Mouse (Mus musculus) midbrain, embryonic 11.5 days (tissue): ENCODE results near the gene Olfr1084. TPM values are rescaled to one million over a fixed set of nuclear protein-coding genes. Genes with fewer than 3 reads are reported as not detected.
"Not testable (repeated sequence)": the region's sequence is repeated elsewhere in the genome, so short reads cannot be mapped to it uniquely, and the experiment has no call there.

Source experiments
- ATAC-seq: fragments of 200-750 bp; cut with Nextera tagmentation; 2 replicates; pipeline ENCODE4 v1.8.0; 2017; ENCODE audit warnings: moderate TSS enrichment, moderate library complexity; ENCODE audit not compliant: low FRiP score
- DNase-seq: peaks from one replicate; pipeline ENCODE4 v3.0.0; 2015; ENCODE audit warnings: low spot score; ENCODE audit errors: missing footprints
- H3K27ac ChIP-seq: fragments of 300-500 bp; sonication (generic); 2 replicates; pipeline ENCODE4 v1.5.1; 2014; ENCODE audit warnings: low read depth, low read length
- H3K27me3 ChIP-seq: fragments of 300-500 bp; sonication (generic); 2 replicates; pipeline ENCODE4 v1.6.1; 2014; ENCODE audit warnings: mild to moderate bottlenecking, low read length, moderate library complexity, mixed read lengths; ENCODE audit not compliant: control insufficient read depth, insufficient read depth
- H3K36me3 ChIP-seq: fragments of 300-500 bp; sonication (generic); 2 replicates; pipeline ENCODE4 v1.6.1; 2014; ENCODE audit warnings: mild to moderate bottlenecking, low read length, moderate library complexity, mixed read lengths; ENCODE audit not compliant: control insufficient read depth, insufficient read depth
- H3K4me1 ChIP-seq: fragments of 300-500 bp; sonication (generic); 2 replicates; pipeline ENCODE4 v1.6.1; 2014; ENCODE audit warnings: low read length; ENCODE audit not compliant: control insufficient read depth, insufficient read depth
- H3K4me2 ChIP-seq: fragments of 300-500 bp; sonication (generic); 2 replicates; pipeline ENCODE4 v1.6.1; 2014; ENCODE audit warnings: mild to moderate bottlenecking, moderate library complexity
- H3K4me3 ChIP-seq: fragments of 300-500 bp; sonication (generic); 2 replicates; pipeline ENCODE4 v1.5.1; 2014; ENCODE audit warnings: low read depth, low read length
- H3K9ac ChIP-seq: fragments of 300-500 bp; sonication (generic); 2 replicates; pipeline ENCODE4 v1.6.1; 2014; ENCODE audit warnings: low read length
- H3K9me3 ChIP-seq: fragments of 300-500 bp; sonication (generic); 2 replicates; pipeline ENCODE4 v1.6.1; 2016; ENCODE audit warnings: low read length; ENCODE audit not compliant: control insufficient read depth
- WGBS: fragments of 180-500 bp; shearing (Covaris S2); extraction: QIAGEN DNeasy Blood & Tissue Kit; methylation state at CpG from one replicate; pipeline ENCODE4 v1.1.7; 2014; 5-methylcytosine and 5-hydroxymethylcytosine counted together
- polyA plus RNA-seq: library from polyadenylated mRNA; unstranded; fragments of >200 nt; fragmentation: Nextera tagmentation; extraction: Ambion mirVana; gene quantifications from 2 replicates; pipeline ENCODE4 v1.2.1, GENCODE M21; 2014

Gene Olfr1084
- polyA plus RNA-seq = not detected in 2 replicates

DNA sequence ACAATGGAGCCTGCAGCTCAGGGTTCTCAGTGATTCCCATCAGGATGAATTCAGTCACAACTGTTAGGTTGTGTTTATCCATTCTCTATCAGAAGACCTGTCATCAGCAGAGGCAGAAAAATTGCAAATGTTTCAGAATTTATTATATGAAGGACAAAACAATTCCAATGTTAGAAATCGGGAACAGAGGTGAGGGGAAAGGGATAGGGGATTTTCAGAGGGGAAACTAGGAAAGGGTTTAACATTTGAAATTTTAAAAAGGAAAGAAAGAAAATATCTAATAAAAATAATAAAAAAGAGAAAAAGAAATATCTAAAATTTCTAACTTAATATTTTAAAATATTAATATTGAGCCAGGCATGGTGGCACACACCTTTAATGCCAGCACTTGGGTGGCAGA lies at the start of gene Olfr1084:
TSS of gene Olfr1084 (minus strand) at position 101 of the 400 bp plus-strand sequence.
- WGBS = 91% methylated on average over 1 of the region's 1 CpGs
- not testable (repeated sequence) for H3K27ac ChIP-seq, H3K9ac ChIP-seq, H3K27me3 ChIP-seq, ATAC-seq, H3K9me3 ChIP-seq, H3K4me3 ChIP-seq, H3K36me3 ChIP-seq, H3K4me2 ChIP-seq, DNase-seq, H3K4me1 ChIP-seq

DNA sequence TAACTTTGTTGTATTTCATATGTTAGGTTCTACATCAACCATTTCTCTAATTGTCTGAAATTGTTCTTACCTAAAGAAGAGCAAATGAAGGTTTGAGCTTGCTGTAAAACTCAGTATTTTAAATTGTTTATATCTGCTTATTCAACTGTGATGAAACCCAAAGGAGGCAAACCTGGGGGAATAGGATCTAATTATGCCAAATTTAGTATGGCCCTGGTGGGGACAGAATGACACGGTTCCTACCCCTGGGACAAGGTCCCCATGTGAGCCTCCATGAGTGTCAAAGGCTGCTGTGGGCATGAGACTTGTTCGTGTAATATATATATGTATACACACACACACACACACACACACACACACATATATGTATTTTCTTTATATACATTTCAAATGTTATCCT lies 40.5 kb upstream of the Olfr1084 start, which contains the start of gene Olfr1086:
TSS of gene Olfr1086 (minus strand) at position 101 of the 400 bp plus-strand sequence.
- Histone ChIP-seq H3K9ac (no peak within 1 kb of the TSS), H3K4me2 (no peak within 1 kb of the TSS), H3K36me3 (no peaks in the 10 kb centered on the region), H3K27me3 (no peaks in the 10 kb centered on the region), H3K4me1 (no peaks in the 10 kb centered on the region), H3K27ac (no peak within 1 kb of the TSS), H3K9me3 (no peaks in the 10 kb centered on the region), H3K4me3 (no peak within 1 kb of the TSS)
- ATAC-seq (no peak), DNase-seq (no peak)
- WGBS = 78% methylated on average over 2 of the region's 2 CpGs

DNA sequence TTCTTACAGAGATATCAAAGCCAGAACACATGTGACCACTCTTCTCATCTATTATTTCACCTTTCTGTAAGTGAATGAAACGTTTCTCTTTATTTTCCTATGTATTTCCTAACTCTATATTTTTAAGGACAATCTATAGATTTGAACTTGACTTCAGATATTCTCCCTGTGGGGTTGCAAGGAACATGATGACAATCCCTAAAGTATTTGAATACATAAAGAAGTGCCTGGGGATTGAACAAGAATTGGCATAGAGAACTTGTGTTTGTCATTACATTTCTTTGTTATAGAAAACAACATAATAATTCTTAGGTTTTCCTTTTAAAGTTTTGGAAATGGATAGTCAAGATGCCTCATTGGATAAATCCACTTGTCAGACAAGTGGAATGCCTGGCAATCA lies 22.4 kb upstream of the Olfr1084 start, which contains the start of gene Olfr1085:
TSS of gene Olfr1085 (minus strand) at position 101 of the 400 bp plus-strand sequence.
- Histone ChIP-seq H3K4me3 (no peak within 1 kb of the TSS), H3K4me2 (no peak within 1 kb of the TSS), H3K9me3 (no peaks in the 10 kb centered on the region), H3K27ac (no peak within 1 kb of the TSS), H3K36me3 (no peaks in the 10 kb centered on the region), H3K4me1 (no peaks in the 10 kb centered on the region), H3K9ac (no peak within 1 kb of the TSS), H3K27me3 (no peaks in the 10 kb centered on the region)
- DNase-seq (no peak), ATAC-seq (no peak)
- 36% methylated on average over 1 of the region's 1 CpGs for WGBS

DNA sequence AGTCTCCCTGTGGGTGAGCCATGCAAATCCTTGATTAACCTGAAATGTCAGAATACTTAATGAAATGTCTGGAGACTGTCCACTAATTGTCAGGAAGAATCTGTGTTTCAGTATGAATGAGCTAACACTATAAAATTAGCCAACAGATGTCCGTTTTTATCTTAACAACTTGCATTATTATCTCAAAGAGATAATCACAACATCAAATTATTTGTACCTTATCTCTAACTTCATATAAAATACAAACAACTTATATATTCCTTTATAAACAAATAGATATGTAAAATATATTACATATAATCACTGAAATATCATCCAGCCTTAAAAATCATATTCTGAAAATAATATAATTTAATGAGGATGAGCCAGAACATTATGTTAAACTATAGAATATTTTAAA lies 40.7 kb downstream of the Olfr1084 start, which contains the start of gene Olfr1082:
TSS of gene Olfr1082 (minus strand) at position 101 of the 400 bp plus-strand sequence.
- not testable (repeated sequence) for H3K4me3 ChIP-seq, DNase-seq, H3K4me2 ChIP-seq, ATAC-seq, H3K4me1 ChIP-seq, H3K9ac ChIP-seq, H3K9me3 ChIP-seq, H3K27ac ChIP-seq, H3K36me3 ChIP-seq, H3K27me3 ChIP-seq
- whole genome bisulfite sequencing = 70% methylated on average over 1 of the region's 1 CpGs

Other genes starting within 250 kb of the Olfr1084 start
- gene Olfr1061, start 225.7 kb downstream of the Olfr1084 start, polyA plus RNA-seq = not detected in 2 replicates
- not detected in 2 replicates for gene Olfr1062, start 213.0 kb downstream of the Olfr1084 start, polyA plus RNA-seq
- not detected in 2 replicates for gene Olfr1065, start 189.1 kb downstream of the Olfr1084 start, polyA plus RNA-seq
- not detected in 2 replicates for gene Olfr1066, start 183.5 kb downstream of the Olfr1084 start, polyA plus RNA-seq
- gene Olfr228, start 152.3 kb downstream of the Olfr1084 start, polyA plus RNA-seq = not detected in 2 replicates
- not detected in 2 replicates for gene Olfr1076, start 131.3 kb downstream of the Olfr1084 start, polyA plus RNA-seq
- not detected in 2 replicates for gene Olfr1079, start 97.2 kb downstream of the Olfr1084 start, polyA plus RNA-seq
- gene Olfr1080, start 81.5 kb downstream of the Olfr1084 start, polyA plus RNA-seq = not detected in 2 replicates
- not detected in 2 replicates for gene Olfr1082, start 40.8 kb downstream of the Olfr1084 start, polyA plus RNA-seq
- gene Olfr1085, start 22.3 kb upstream of the Olfr1084 start, polyA plus RNA-seq = not detected in 2 replicates
- gene Olfr1086, start 40.4 kb upstream of the Olfr1084 start, polyA plus RNA-seq = not detected in 2 replicates
- gene Olfr1087, start 58.7 kb upstream of the Olfr1084 start, polyA plus RNA-seq = not detected in 2 replicates
- not detected in 2 replicates for gene Olfr1089, start 94.0 kb upstream of the Olfr1084 start, polyA plus RNA-seq
- not detected in 2 replicates for gene Olfr1090, start 119.3 kb upstream of the Olfr1084 start, polyA plus RNA-seq
- gene Olfr1093, start 142.8 kb upstream of the Olfr1084 start, polyA plus RNA-seq = not detected in 2 replicates
- not detected in 2 replicates for gene Olfr141, start 170.3 kb upstream of the Olfr1084 start, polyA plus RNA-seq
- gene Olfr1094, start 184.9 kb upstream of the Olfr1084 start, polyA plus RNA-seq = not detected in 2 replicates
- not detected in 2 replicates for gene Olfr1095, start 212.0 kb upstream of the Olfr1084 start, polyA plus RNA-seq
- not detected in 2 replicates for gene Gm13723, start 235.1 kb upstream of the Olfr1084 start, polyA plus RNA-seq